Mouse (Mus musculus): Measurements from ENCODE around the gene Orc2. TPM values are rescaled to one million over a fixed set of nuclear protein-coding genes. Genes with fewer than 3 reads are reported as not detected.

Gene Orc2
- polyA plus RNA-seq, 1 experiment: 9.8 TPM

DNA sequence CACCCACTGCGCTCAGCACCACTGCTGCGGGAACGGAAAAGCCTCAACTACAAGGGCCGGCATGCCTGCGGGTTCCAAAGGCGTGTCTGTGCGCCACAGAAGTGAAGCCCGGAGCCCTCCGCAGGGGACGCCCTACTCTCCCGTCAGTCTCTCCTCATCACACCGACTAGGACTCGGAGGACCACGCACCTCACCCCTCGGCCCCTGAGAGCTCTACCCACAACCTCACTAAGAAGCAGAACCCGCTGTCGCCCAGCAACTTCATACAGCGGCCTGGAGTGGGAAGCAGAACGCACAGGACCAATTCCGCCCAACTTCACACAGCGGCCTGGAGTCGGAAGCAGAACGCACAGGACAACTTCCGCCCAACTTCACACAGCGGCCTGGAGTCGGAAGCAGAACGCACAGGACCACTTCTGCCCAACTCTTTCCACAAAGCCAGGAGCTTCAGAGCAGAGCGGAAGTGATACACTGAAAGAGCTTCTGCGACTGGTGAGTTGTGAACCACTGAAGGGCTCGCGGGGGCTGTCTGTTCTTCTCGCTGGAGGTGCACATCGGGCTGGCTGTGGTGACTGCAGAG, 59.7 kb downstream of the Orc2 start, which contains the start of the genes Nif3l1 and Ppil3:
Nif3l1 (plus strand) TSS at position 9 of the 580 bp plus-strand sequence.
Ppil3 (minus strand) TSS at position 344 of the 580 bp plus-strand sequence.
- peaks cover 10% of the 10 kb centered on the region for H3K4me1 ChIP-seq (ENCODE audit: control insufficient read depth, insufficient read depth, low read length)
- DNase-seq: peak; percentile 83
- no peak for TF ChIP-seq CTCF (IDR thresholded peaks at IDR 0.05; ENCODE audit: insufficient read depth, low read length)
- peak; percentile 79 for TF ChIP-seq POLR2A (IDR thresholded peaks at IDR 0.05; ENCODE audit: borderline replicate concordance, extremely low read depth, low read depth, low read length)
- peak within 1 kb of the TSS; percentile 90 for H3K4me3 ChIP-seq (replicated peaks; ENCODE audit: extremely low read depth, low read depth, low read length)
- under 1% methylated on average over 33 of the region's 33 CpGs for WGBS

DNA sequence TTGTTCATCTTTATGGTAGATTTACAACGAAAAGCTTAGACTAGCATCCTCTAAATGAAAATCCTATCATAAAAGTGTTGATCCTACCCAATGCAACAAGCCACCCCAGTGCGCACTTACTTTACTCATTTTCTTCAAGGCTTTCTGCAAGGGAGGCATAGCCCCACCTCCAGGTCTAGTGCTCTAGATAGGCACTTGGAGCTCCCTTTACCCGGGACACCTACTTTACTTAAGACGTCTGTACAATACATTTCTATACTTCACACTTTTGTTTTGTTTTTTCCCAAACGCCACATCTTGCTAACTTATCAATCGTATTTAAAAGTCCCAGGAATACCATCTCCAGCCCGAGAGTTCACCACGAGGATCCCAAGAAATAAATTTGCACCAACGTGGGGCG, 60.2 kb downstream of the Orc2 start:
- WGBS: 9% methylated on average over 10 of the region's 10 CpGs
- DNase-seq: no peak
- H3K4me3 ChIP-seq (replicated peaks; ENCODE audit: extremely low read depth, low read depth, low read length): peak overlapping the region; percentile 90

GRCm38 (mm10) chr1:58424551-58424950, 80.4 kb downstream of the Orc2 start:
- 88% methylated on average over 3 of the region's 3 CpGs for WGBS
- no peak for TF ChIP-seq CTCF (IDR thresholded peaks at IDR 0.05; ENCODE audit: insufficient read depth, low read length)
- no peak for TF ChIP-seq POLR2A (IDR thresholded peaks at IDR 0.05; ENCODE audit: borderline replicate concordance, extremely low read depth, low read depth, low read length)
- H3K4me3 ChIP-seq (replicated peaks; ENCODE audit: extremely low read depth, low read depth, low read length): no peak overlapping the region
- peaks cover 4% of the 10 kb centered on the region; the same call in 1 of the 2 replicates for H3K4me1 ChIP-seq (ENCODE audit: control insufficient read depth, insufficient read depth, low read length)
- DNase-seq: no peak

More for the DNA sequence above, 60.2 kb downstream of the Orc2 start:
- TF ChIP-seq CTCF (IDR thresholded peaks at IDR 0.05; ENCODE audit: insufficient read depth, low read length): no peak
- peaks cover 10% of the 10 kb centered on the region for H3K4me1 ChIP-seq (ENCODE audit: control insufficient read depth, insufficient read depth, low read length)

DNA sequence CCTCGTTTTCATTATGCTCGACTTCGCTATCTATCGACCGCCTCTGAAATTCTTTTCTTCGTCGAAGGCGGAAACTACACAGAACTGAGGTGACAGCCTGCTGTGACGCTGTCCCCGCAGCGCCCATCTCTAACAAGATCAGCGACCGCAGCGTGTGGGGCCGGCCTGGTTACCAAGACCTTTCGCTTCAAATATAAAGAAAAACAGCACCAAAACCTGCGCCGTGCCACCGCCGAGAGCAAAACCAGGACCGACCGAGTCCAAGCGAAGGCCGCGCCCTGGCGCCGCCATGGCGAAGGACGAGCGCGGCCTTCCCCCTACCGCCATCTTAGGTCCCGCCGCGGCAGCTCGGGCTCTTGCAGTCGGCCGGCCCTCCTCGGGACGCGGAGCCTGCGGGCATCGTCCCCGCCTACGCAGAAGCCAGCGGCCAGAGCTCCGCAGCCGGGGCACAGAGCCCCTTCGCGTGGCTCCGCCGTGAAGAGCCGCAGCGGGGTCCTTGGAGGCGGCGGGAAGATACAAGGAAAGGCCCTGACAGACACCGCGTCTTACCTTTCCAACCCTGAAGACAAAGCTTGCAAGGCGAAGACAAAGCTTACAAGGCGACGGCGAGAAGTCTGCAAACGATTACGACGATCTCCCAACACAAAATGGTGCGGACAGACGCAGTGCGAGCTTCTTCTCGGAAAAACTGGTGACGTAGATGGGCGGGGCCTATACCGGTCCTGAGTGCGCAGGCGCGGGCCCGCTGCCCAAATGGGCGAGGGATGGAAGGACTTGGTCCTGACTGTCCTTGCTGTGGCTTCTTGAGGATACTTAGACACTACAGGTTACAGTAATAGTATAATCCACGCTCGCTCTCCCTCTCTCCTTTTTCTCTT, 81.3 kb downstream of the Orc2 start, which contains the start of gene Clk1:
Clk1 (minus strand) TSS at position 696 of the 878 bp plus-strand sequence.
- Histone ChIP-seq H3K4me3 (replicated peaks; ENCODE audit: extremely low read depth, low read depth, low read length) (peak within 1 kb of the TSS; percentile 98), H3K4me1 (ENCODE audit: control insufficient read depth, insufficient read depth, low read length) (peaks cover 7% of the 10 kb centered on the region)
- peak; percentile 99 for TF ChIP-seq POLR2A (IDR thresholded peaks at IDR 0.05; ENCODE audit: borderline replicate concordance, extremely low read depth, low read depth, low read length)
- TF ChIP-seq CTCF (IDR thresholded peaks at IDR 0.05; ENCODE audit: insufficient read depth, low read length): no peak
- under 1% methylated on average over 79 of the region's 79 CpGs for WGBS
- peak; percentile 99 for DNase-seq

DNA sequence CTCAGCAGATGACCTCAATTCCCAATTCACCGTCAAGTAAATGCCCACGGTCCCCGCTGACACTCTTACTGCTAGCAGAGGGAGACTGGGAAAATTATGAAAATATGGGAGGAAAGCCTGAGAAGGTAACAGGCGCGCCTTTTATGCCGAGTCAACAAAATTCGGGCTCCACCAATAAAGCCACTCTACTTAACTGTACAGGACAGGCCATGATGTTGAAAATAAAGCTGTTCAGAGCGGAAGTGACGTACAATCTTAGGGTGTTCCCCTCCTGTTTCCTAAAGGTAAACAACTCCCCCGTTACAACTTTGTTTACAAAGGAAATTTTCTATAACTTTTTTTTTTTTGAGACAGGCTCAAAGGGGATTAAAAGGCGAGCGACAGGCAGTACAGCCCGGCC, 82.0 kb downstream of the Orc2 start:
- peak overlapping the region; percentile 98 for H3K4me3 ChIP-seq (replicated peaks; ENCODE audit: extremely low read depth, low read depth, low read length)
- under 1% methylated on average over 13 of the region's 13 CpGs for WGBS
- H3K4me1 ChIP-seq (ENCODE audit: control insufficient read depth, insufficient read depth, low read length): peaks cover 10% of the 10 kb centered on the region
- DNase-seq: peak; percentile 37
- TF ChIP-seq POLR2A (IDR thresholded peaks at IDR 0.05; ENCODE audit: borderline replicate concordance, extremely low read depth, low read depth, low read length): peak; percentile 46; the same call in 1 of the 2 replicates
- no peak for TF ChIP-seq CTCF (IDR thresholded peaks at IDR 0.05; ENCODE audit: insufficient read depth, low read length)

GRCm38 (mm10) chr1:58420961-58421360, 83.9 kb downstream of the Orc2 start:
- DNase-seq: no peak
- Histone ChIP-seq H3K4me3 (replicated peaks; ENCODE audit: extremely low read depth, low read depth, low read length) (no peak overlapping the region), H3K4me1 (ENCODE audit: control insufficient read depth, insufficient read depth, low read length) (peaks cover 13% of the 10 kb centered on the region)
- TF ChIP-seq POLR2A (IDR thresholded peaks at IDR 0.05; ENCODE audit: borderline replicate concordance, extremely low read depth, low read depth, low read length): no peak
- TF ChIP-seq CTCF (IDR thresholded peaks at IDR 0.05; ENCODE audit: insufficient read depth, low read length): no peak
- 14% methylated on average over 7 of the region's 7 CpGs for WGBS

DNA sequence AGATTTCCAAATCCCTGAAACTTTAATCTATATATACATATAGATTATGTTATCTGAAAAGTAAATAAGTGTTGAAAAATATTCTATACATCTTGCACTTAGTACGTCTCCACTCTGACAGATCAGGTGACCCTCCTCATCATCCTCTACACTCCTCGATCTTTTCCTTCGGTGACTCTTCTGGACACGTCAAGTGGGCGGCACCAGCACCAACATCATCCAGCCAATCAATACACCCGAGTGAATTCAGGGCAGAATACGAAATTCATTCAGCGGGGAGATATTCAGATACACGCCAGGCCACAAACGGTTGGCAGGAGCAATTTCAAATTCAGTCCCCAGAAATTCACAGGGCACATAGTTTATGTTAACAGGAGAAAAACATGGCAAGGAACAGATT, 84.9 kb downstream of the Orc2 start:
- DNase-seq: no peak
- TF ChIP-seq POLR2A (IDR thresholded peaks at IDR 0.05; ENCODE audit: borderline replicate concordance, extremely low read depth, low read depth, low read length) (no peak), CTCF (IDR thresholded peaks at IDR 0.05; ENCODE audit: insufficient read depth, low read length) (no peak)
- 37% methylated on average over 10 of the region's 10 CpGs for WGBS
- peaks cover 13% of the 10 kb centered on the region for H3K4me1 ChIP-seq (ENCODE audit: control insufficient read depth, insufficient read depth, low read length)
- H3K4me3 ChIP-seq (replicated peaks; ENCODE audit: extremely low read depth, low read depth, low read length): no peak overlapping the region

DNA sequence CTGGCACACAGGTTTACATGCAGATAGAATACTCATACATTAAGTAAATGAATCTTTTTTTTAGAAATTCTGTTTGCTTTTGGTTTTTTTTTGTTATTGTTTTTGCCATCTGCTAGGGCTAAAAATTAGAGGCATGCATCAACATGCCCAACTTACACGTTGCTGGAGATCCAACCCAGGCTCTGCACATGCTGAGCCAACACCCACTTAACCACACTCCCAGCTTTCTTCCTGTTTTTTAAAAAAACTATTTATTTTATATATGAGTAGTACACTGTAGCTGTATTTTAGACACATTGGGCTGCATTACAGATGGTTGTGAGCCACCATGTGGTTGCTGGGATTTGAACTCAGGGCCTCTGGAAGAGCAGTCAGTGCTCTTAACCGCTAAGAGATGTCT, 88.9 kb downstream of the Orc2 start:
- WGBS: 57% methylated on average over 2 of the region's 2 CpGs
- no peak for DNase-seq
- TF ChIP-seq POLR2A (IDR thresholded peaks at IDR 0.05; ENCODE audit: borderline replicate concordance, extremely low read depth, low read depth, low read length) (no peak), CTCF (IDR thresholded peaks at IDR 0.05; ENCODE audit: insufficient read depth, low read length) (no peak)
- Histone ChIP-seq H3K4me3 (replicated peaks; ENCODE audit: extremely low read depth, low read depth, low read length) (no peak overlapping the region), H3K4me1 (ENCODE audit: control insufficient read depth, insufficient read depth, low read length) (peaks cover 9% of the 10 kb centered on the region)

GRCm38 (mm10) chr1:58415442-58415841, 89.5 kb downstream of the Orc2 start:
- 26% methylated on average over 1 of the region's 1 CpGs for WGBS
- DNase-seq: no peak
- Histone ChIP-seq H3K4me3 (replicated peaks; ENCODE audit: extremely low read depth, low read depth, low read length) (no peak overlapping the region), H3K4me1 (ENCODE audit: control insufficient read depth, insufficient read depth, low read length) (peaks cover 9% of the 10 kb centered on the region)
- TF ChIP-seq POLR2A (IDR thresholded peaks at IDR 0.05; ENCODE audit: borderline replicate concordance, extremely low read depth, low read depth, low read length): no peak
- TF ChIP-seq CTCF (IDR thresholded peaks at IDR 0.05; ENCODE audit: insufficient read depth, low read length): no peak

Other genes starting within 250 kb of the Orc2 start
- not detected in 2 replicates for gene Aox2, start 226.8 kb downstream of the Orc2 start, polyA plus RNA-seq (2012; rRNA removed)
- 14.5 and 20.3 TPM in 2 replicates for gene Bzw1, start 112.2 kb downstream of the Orc2 start, polyA plus RNA-seq (2012; rRNA removed)
- 46.5 and 89.9 TPM in 2 replicates for gene Clk1, start 81.0 kb downstream of the Orc2 start, polyA plus RNA-seq (2012; rRNA removed)
- 13.9 and 19.2 TPM in 2 replicates for gene Nif3l1, start 60.0 kb downstream of the Orc2 start, polyA plus RNA-seq (2012; rRNA removed)
- gene Ppil3, start 59.6 kb downstream of the Orc2 start, polyA plus RNA-seq (2012; rRNA removed): 9.8 and 15.0 TPM in 2 replicates
- 1.7 and 2.8 TPM in 2 replicates for gene Fam126b, start 81.2 kb upstream of the Orc2 start, polyA plus RNA-seq (2012; rRNA removed)
- 23.1 and 53.7 TPM in 2 replicates for gene Ndufb3, start 81.3 kb upstream of the Orc2 start, polyA plus RNA-seq (2012; rRNA removed)
- gene Als2cr12, start 190.9 kb upstream of the Orc2 start, polyA plus RNA-seq (2012; rRNA removed): 0.11 and 0.14 TPM in 2 replicates
- 49.3 and 63.2 TPM in 2 replicates for gene Cflar, start 206.4 kb upstream of the Orc2 start, polyA plus RNA-seq (2012; rRNA removed)

Measured in lung, adult 2 months (tissue).